Mouse (Mus musculus) limb, embryonic 14.5 days (tissue): ENCODE measurements around the gene Srrm4. TPM values are rescaled to one million over a fixed set of nuclear protein-coding genes. Genes with fewer than 3 reads are reported as not detected.
"Not testable (repeated sequence)": the region's sequence is repeated elsewhere in the genome, so short reads cannot be mapped to it uniquely, and the experiment has no call there.

Experiments used
- ATAC-seq: fragments of 200-750 bp; cut with Nextera tagmentation; 2 replicates; pipeline ENCODE4 v1.8.0; 2017; ENCODE audit warnings: low read depth, moderate number of reproducible peaks, moderate TSS enrichment; ENCODE audit not compliant: low FRiP score
- DNase-seq: peaks from one replicate; pipeline ENCODE4 v3.0.0-alpha.2; 2015; ENCODE audit warnings: low spot score
- H3K27ac ChIP-seq: fragments of 300-500 bp; sonication (generic); replicated peaks from 2 replicates; pipeline ENCODE4 v1.5.1; 2014; ENCODE audit warnings: low read depth, mild to moderate bottlenecking, low read length, moderate library complexity, mixed read lengths
- H3K27me3 ChIP-seq: fragments of 300-500 bp; sonication (generic); 2 replicates; pipeline ENCODE4 v1.6.1; 2014; ENCODE audit warnings: low read length, mixed read lengths; ENCODE audit not compliant: control insufficient read depth, insufficient read depth
- H3K36me3 ChIP-seq: fragments of 300-500 bp; sonication (generic); 2 replicates; pipeline ENCODE4 v1.6.1; 2014; ENCODE audit warnings: mild to moderate bottlenecking, low read length, moderate library complexity, mixed read lengths; ENCODE audit not compliant: control insufficient read depth, insufficient read depth
- H3K4me1 ChIP-seq: fragments of 300-500 bp; sonication (generic); 2 replicates; pipeline ENCODE4 v1.6.1; 2014; ENCODE audit warnings: antibody characterized with exemption, low read length, mixed read lengths; ENCODE audit not compliant: control insufficient read depth, insufficient read depth
- H3K4me2 ChIP-seq: fragments of 300-500 bp; sonication (generic); replicated peaks from 2 replicates; pipeline ENCODE4 v1.6.1; 2014; ENCODE audit warnings: low read depth, mild to moderate bottlenecking, low read length, moderate library complexity; ENCODE audit not compliant: severe bottlenecking
- H3K4me3 ChIP-seq: fragments of 300-500 bp; sonication (generic); replicated peaks from 2 replicates; pipeline ENCODE4 v1.5.1; 2014; ENCODE audit warnings: low read length
- H3K9ac ChIP-seq: fragments of 300-500 bp; sonication (generic); 2 replicates; pipeline ENCODE4 v1.6.1; 2014; ENCODE audit warnings: mild to moderate bottlenecking, low read depth, low read length, moderate library complexity; ENCODE audit not compliant: severe bottlenecking
- H3K9me3 ChIP-seq: fragments of 300-500 bp; sonication (generic); 2 replicates; pipeline ENCODE4 v1.6.1; 2016; ENCODE audit warnings: low read length; ENCODE audit not compliant: control insufficient read depth
- POLR2A ChIP-seq: fragments of 200-500 bp; IDR thresholded peaks from 2 replicates; pipeline ENCODE4 v1.8.0; 2012; ENCODE audit warnings: inconsistent platforms, mild to moderate bottlenecking, moderate library complexity, borderline replicate concordance; ENCODE audit not compliant: insufficient read depth, insufficient read length; ENCODE audit errors: extremely low read depth
- WGBS: fragments of 180-500 bp; shearing (Covaris S2); extraction: QIAGEN DNeasy Blood & Tissue Kit; methylation state at CpG from one replicate; pipeline ENCODE4 v1.1.7; 2014; 5-methylcytosine and 5-hydroxymethylcytosine counted together
- polyA plus RNA-seq, 2 experiments: library from polyadenylated mRNA; depleted of rRNA in 1 of 2; stranded (reverse) in 1 of 2; unstranded in 1 of 2; fragments of >200 nt; fragmentation: Nextera tagmentation in 1 of 2; extraction: Ambion mirVana in 1 of 2; gene quantifications; 2 replicates each; pipeline versions ENCODE4 v1.2.1 to v1.2.3; 2012 to 2014

The Srrm4 gene
- polyA plus RNA-seq, 2 experiments, result 0.44 to 0.80 TPM

- Histone ChIP-seq H3K4me2 (no peak overlapping the region), H3K36me3 (no peaks in the 10 kb centered on the region), H3K9me3 (no peaks in the 10 kb centered on the region), H3K4me3 (no peak overlapping the region), H3K9ac (no peak overlapping the region), H3K27me3 (no peaks in the 10 kb centered on the region), H3K4me1 (no peaks in the 10 kb centered on the region; the same call in 1 of the 2 replicates), H3K27ac (no peak overlapping the region)
- no peak for TF ChIP-seq POLR2A
- WGBS, result 54% methylated on average over 4 of the region's 4 CpGs
- ATAC-seq, result no peak
- no peak for DNase-seq
These were observed 153.3 kb downstream of the Srrm4 start for GRCm38 (mm10) chr5:116438328-116438727.

GRCm38 (mm10) chr5:116436117-116436516 is 155.5 kb downstream of the Srrm4 start:
- Histone ChIP-seq H3K27me3 (no peaks in the 10 kb centered on the region), H3K4me2 (no peak overlapping the region), H3K27ac (no peak overlapping the region), H3K4me1 (no peaks in the 10 kb centered on the region; the same call in 1 of the 2 replicates), H3K36me3 (no peaks in the 10 kb centered on the region), H3K4me3 (no peak overlapping the region), H3K9ac (no peak overlapping the region), H3K9me3 (no peaks in the 10 kb centered on the region)
- DNase-seq (no peak), ATAC-seq (no peak)
- TF ChIP-seq POLR2A, result no peak

- ATAC-seq (peak; percentile 68; the same call in 1 of the 2 replicates), DNase-seq (no peak)
- no peaks in the 10 kb centered on the region for H3K36me3 ChIP-seq
- no peak overlapping the region for H3K4me2 ChIP-seq
- H3K9me3 ChIP-seq, result no peaks in the 10 kb centered on the region
- no peak overlapping the region for H3K4me3 ChIP-seq
- H3K9ac ChIP-seq, result no peak overlapping the region
- H3K27ac ChIP-seq, result no peak overlapping the region
- WGBS, result 56% methylated on average over 13 of the region's 13 CpGs
- H3K4me1 ChIP-seq, result no peaks in the 10 kb centered on the region; the same call in 1 of the 2 replicates
- H3K27me3 ChIP-seq, result no peaks in the 10 kb centered on the region
- TF ChIP-seq POLR2A, result no peak
These were observed 156.4 kb downstream of the Srrm4 start for GRCm38 (mm10) chr5:116434976-116435850.

- Histone ChIP-seq H3K36me3 (no peaks in the 10 kb centered on the region), H3K27ac (no peak overlapping the region), H3K4me3 (no peak overlapping the region), H3K4me2 (no peak overlapping the region), H3K9ac (no peak overlapping the region), H3K9me3 (no peaks in the 10 kb centered on the region), H3K27me3 (no peaks in the 10 kb centered on the region), H3K4me1 (no peaks in the 10 kb centered on the region; the same call in 1 of the 2 replicates)
- no peak for TF ChIP-seq POLR2A
- no peak for DNase-seq
- WGBS, result 61% methylated on average over 7 of the region's 7 CpGs
- ATAC-seq, result no peak
These were observed 158.7 kb downstream of the Srrm4 start for GRCm38 (mm10) chr5:116432871-116433270.

- ATAC-seq (no peak), DNase-seq (no peak)
- no peaks in the 10 kb centered on the region for H3K9me3 ChIP-seq
- 75% methylated on average over 2 of the region's 2 CpGs for WGBS
- H3K4me2 ChIP-seq, result no peak overlapping the region
- H3K36me3 ChIP-seq, result no peaks in the 10 kb centered on the region
- TF ChIP-seq POLR2A, result no peak
- no peak overlapping the region for H3K9ac ChIP-seq
- H3K27me3 ChIP-seq, result no peaks in the 10 kb centered on the region
- no peak overlapping the region for H3K4me3 ChIP-seq
- no peak overlapping the region for H3K27ac ChIP-seq
- H3K4me1 ChIP-seq, result peaks cover 14% of the 10 kb centered on the region
These were observed 164.9 kb downstream of the Srrm4 start for GRCm38 (mm10) chr5:116426701-116427100.

- WGBS, result 92% methylated on average over 3 of the region's 3 CpGs
- not testable (repeated sequence) for H3K27ac ChIP-seq, H3K27me3 ChIP-seq
These were observed 165.9 kb downstream of the Srrm4 start for GRCm38 (mm10) chr5:116425709-116426108.

More at GRCm38 (mm10) chr5:116425709-116426108, 165.9 kb downstream of the Srrm4 start:
- not testable (repeated sequence) for ATAC-seq, H3K9me3 ChIP-seq, H3K9ac ChIP-seq, H3K4me2 ChIP-seq, H3K36me3 ChIP-seq, DNase-seq, H3K4me3 ChIP-seq
- peaks cover 17% of the 10 kb centered on the region for H3K4me1 ChIP-seq
